Mouse (Mus musculus): ENCODE results near the gene Rfpl4b. TPM values are rescaled to one million over a fixed set of nuclear protein-coding genes. Genes with fewer than 3 reads are reported as not detected.

The Rfpl4b gene
- total and polyA plus RNA-seq, 3 experiments, result not detected

DNA sequence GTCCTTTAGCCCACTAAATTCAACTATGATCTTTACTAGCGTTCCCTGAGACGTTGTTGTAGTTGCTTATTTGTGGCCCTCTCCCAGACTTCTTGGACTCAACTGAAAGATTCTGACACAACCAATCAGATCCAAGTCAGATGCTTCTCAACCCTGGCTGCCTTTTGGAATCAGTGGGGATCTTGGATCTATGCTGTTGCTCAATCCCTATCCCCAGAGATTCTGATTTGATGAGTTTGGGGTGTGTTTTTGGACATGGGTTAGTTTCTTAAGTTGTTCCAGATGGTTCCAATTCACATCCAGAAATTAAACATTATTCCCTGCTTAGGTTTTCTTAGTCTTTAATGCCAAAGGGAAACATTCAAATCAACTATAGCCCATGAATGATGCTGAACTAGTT lies 15.5 kb downstream of the Rfpl4b start:
- no peaks in the 10 kb centered on the region for H3K79me2 ChIP-seq (replicated peaks; ENCODE audit: control insufficient read depth, insufficient read depth, low read length)
- intact Hi-C loops (cut with DNase I), result no loop called here
- TF ChIP-seq POLR2A (IDR thresholded peaks at IDR 0.05; ENCODE audit: insufficient read depth, low read depth, low read length) (no peak), EP300 (IDR thresholded peaks at IDR 0.05; ENCODE audit: insufficient read depth, low read depth, low read length) (no peak), CTCF (IDR thresholded peaks at IDR 0.05) (no peak)
- 77% methylated on average over 2 of the region's 2 CpGs for WGBS
- no peaks in the 10 kb centered on the region for H3K36me3 ChIP-seq (ENCODE audit: control insufficient read depth, insufficient read depth, low read length)
- no peaks in the 10 kb centered on the region for H3K4me1 ChIP-seq (ENCODE audit: control insufficient read depth, insufficient read depth, low read length)
- no peak overlapping the region for H3K9ac ChIP-seq (ENCODE audit: low read depth, low read length)
- DNase-seq, result peak in 1 of 2 experiments; percentile 37
- no peak overlapping the region for H3K4me3 ChIP-seq
- H3K27me3 ChIP-seq (ENCODE audit: control insufficient read depth, insufficient read depth, low read length), result no peaks in the 10 kb centered on the region
- no peak overlapping the region for H3K27ac ChIP-seq

DNA sequence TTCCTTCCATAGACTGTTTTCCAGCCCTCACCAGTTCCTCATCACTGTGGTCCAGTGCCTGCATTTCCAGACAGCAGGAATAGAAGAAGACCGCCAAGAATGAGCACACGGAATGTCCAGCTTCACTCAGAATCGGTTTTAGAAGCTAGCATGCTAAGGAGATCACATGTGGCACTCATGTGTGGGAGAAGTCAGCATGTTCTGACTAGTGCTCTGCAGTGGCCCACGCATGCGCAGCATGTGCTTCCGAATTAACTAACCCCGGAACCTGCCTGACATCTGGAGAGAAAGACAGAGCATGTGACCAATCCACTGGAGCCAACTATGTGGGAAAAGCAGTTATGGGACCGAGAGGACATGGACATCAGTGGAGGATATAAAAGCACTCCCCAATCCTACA lies 17.5 kb downstream of the Rfpl4b start:
- 87% methylated on average over 8 of the region's 8 CpGs for WGBS

DNA sequence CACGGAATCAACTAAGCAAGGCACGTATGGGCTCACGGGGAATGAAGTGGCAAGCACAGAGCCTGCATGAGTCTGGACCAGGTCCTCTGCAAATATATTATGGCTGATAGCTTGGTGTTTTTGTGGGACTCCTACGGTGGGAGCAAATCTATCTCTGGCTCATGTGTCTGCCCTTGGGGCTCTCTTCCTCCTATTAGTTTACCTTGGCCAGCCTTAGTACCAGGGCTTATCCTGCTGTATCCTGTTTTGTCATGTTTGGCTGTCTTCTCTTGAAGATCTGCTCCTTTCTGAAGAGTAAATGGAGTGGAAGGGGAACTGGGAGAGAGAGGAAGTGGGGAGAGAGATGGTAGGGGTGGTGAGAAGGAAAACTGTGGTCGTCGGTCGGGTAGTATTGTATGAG lies 18.3 kb downstream of the Rfpl4b start:
- H3K4me3 ChIP-seq, result no peak overlapping the region
- 66% methylated on average over 7 of the region's 7 CpGs for WGBS
- no peaks in the 10 kb centered on the region for H3K27me3 ChIP-seq (ENCODE audit: control insufficient read depth, insufficient read depth, low read length)
- DNase-seq, result no peak
- TF ChIP-seq EP300 (IDR thresholded peaks at IDR 0.05; ENCODE audit: insufficient read depth, low read depth, low read length) (no peak), POLR2A (IDR thresholded peaks at IDR 0.05; ENCODE audit: insufficient read depth, low read depth, low read length) (no peak), CTCF (IDR thresholded peaks at IDR 0.05) (no peak)
- H3K27ac ChIP-seq, result no peak overlapping the region
- no peak overlapping the region for H3K9ac ChIP-seq (ENCODE audit: low read depth, low read length)
- no peaks in the 10 kb centered on the region for H3K79me2 ChIP-seq (replicated peaks; ENCODE audit: control insufficient read depth, insufficient read depth, low read length)
- H3K4me1 ChIP-seq (ENCODE audit: control insufficient read depth, insufficient read depth, low read length), result no peaks in the 10 kb centered on the region
- no peaks in the 10 kb centered on the region for H3K36me3 ChIP-seq (ENCODE audit: control insufficient read depth, insufficient read depth, low read length)
- intact Hi-C loops (cut with DNase I), result no loop called here

More for the DNA sequence above, 17.5 kb downstream of the Rfpl4b start:
- H3K27ac ChIP-seq, result no peak overlapping the region
- no peak overlapping the region for H3K4me3 ChIP-seq
- no peaks in the 10 kb centered on the region for H3K36me3 ChIP-seq (ENCODE audit: control insufficient read depth, insufficient read depth, low read length)
- intact Hi-C loops (cut with DNase I), result no loop called here
- H3K9ac ChIP-seq (ENCODE audit: low read depth, low read length), result no peak overlapping the region
- no peaks in the 10 kb centered on the region for H3K27me3 ChIP-seq (ENCODE audit: control insufficient read depth, insufficient read depth, low read length)
- no peak for DNase-seq
- no peaks in the 10 kb centered on the region for H3K79me2 ChIP-seq (replicated peaks; ENCODE audit: control insufficient read depth, insufficient read depth, low read length)
- no peak for TF ChIP-seq CTCF (IDR thresholded peaks at IDR 0.05)
- no peak for TF ChIP-seq EP300 (IDR thresholded peaks at IDR 0.05; ENCODE audit: insufficient read depth, low read depth, low read length)
- TF ChIP-seq POLR2A (IDR thresholded peaks at IDR 0.05; ENCODE audit: insufficient read depth, low read depth, low read length), result no peak
- no peaks in the 10 kb centered on the region for H3K4me1 ChIP-seq (ENCODE audit: control insufficient read depth, insufficient read depth, low read length)

DNA sequence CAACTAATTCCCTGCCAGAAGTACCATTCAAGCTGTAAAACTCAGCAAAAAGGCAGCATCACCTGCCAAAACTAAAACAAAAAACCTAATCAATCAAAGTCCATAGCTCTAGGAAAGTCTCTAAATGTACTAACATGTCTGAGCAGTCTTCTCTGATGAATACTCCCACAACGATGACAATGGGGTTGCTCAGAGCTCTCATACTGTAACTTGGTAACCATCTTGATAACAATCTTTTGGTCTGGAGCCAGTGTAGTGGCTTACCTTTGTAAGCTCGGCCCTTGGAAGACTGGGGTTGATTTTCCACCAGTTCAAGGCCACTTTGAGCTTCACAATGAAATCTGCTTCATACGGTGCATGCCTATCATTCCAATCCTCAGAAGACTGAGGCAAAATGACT lies 33.0 kb downstream of the Rfpl4b start:
- WGBS, result 36% methylated on average over 3 of the region's 3 CpGs
- H3K79me2 ChIP-seq (replicated peaks; ENCODE audit: control insufficient read depth, insufficient read depth, low read length), result no peaks in the 10 kb centered on the region

More for the DNA sequence above, 33.0 kb downstream of the Rfpl4b start:
- H3K27me3 ChIP-seq (ENCODE audit: control insufficient read depth, insufficient read depth, low read length), result no peaks in the 10 kb centered on the region
- DNase-seq, result no peak
- H3K4me3 ChIP-seq, result no peak overlapping the region
- H3K9ac ChIP-seq (ENCODE audit: low read depth, low read length), result no peak overlapping the region
- no peaks in the 10 kb centered on the region for H3K36me3 ChIP-seq (ENCODE audit: control insufficient read depth, insufficient read depth, low read length)
- no peak overlapping the region for H3K27ac ChIP-seq
- TF ChIP-seq POLR2A (IDR thresholded peaks at IDR 0.05; ENCODE audit: insufficient read depth, low read depth, low read length) (no peak), CTCF (IDR thresholded peaks at IDR 0.05) (no peak), EP300 (IDR thresholded peaks at IDR 0.05; ENCODE audit: insufficient read depth, low read depth, low read length) (no peak)
- no peaks in the 10 kb centered on the region for H3K4me1 ChIP-seq (ENCODE audit: control insufficient read depth, insufficient read depth, low read length)
- intact Hi-C loops (cut with DNase I), result no loop called here

Other genes starting within 250 kb of the Rfpl4b start
- 10 to 100 TPM; 51.8 to 55.4 TPM for gene Lama4, start 143.7 kb upstream of the Rfpl4b start, total RNA-seq (2021)
- gene Lama4, start 143.7 kb upstream of the Rfpl4b start, polyA plus RNA-seq (2012; rRNA removed), result 40.7 and 52.7 TPM in 2 replicates

Data from heart, adult 2 months (tissue).